Mouse (Mus musculus) ES-E14 (cell line): ENCODE data around the gene Hoxa5.

ENCODE experiments used
- HCFC1 ChIP-seq: IDR thresholded peaks from 2 replicates; pipeline ENCODE4 v1.6.1; 2012; ENCODE audit warnings: low read length, inconsistent platforms, borderline replicate concordance; ENCODE audit not compliant: insufficient read depth
- MAFK ChIP-seq: IDR thresholded peaks from 2 replicates; pipeline ENCODE4 v1.6.1; 2014; ENCODE audit warnings: mild to moderate bottlenecking, low read depth, low read length, inconsistent platforms; ENCODE audit not compliant: insufficient read depth
- ZC3H11A ChIP-seq: IDR thresholded peaks from 2 replicates; pipeline ENCODE4 v1.6.1; 2012; ENCODE audit warnings: low read depth, mild to moderate bottlenecking, inconsistent platforms, low read length, borderline replicate concordance
- ZNF384 ChIP-seq: IDR thresholded peaks from 2 replicates; pipeline ENCODE4 v1.6.1; 2012; ENCODE audit warnings: low read depth, low read length, inconsistent platforms

DNA sequence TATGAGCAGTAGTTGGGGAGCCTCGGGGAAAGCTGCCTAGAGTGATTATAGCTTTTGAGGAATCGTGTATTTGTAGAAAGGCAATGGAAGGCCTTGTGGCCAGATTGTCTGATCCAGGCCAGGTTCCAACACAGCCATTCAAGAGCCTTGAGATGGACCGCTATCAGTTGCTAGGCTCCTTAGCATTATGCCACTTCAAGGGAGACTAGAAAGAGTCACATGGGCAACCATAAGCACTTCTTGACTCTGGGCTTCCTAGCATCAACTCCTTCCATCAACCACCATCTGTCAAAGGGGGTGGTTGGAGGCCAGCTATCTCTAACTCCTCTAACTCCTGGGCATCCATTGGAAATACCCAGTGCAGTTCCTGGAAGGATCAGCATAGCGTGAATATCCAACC lies 45.4 kb upstream of the Hoxa5 start:
- TF ChIP-seq ZNF384 (no peak), MAFK (no peak), HCFC1 (no peak), ZC3H11A (no peak)
